Mouse (Mus musculus): ENCODE measurements around the gene Zmym6. TPM values are rescaled to one million over a fixed set of nuclear protein-coding genes. Genes with fewer than 3 reads are reported as not detected.

Zmym6 gene
- total and polyA plus RNA-seq, 3 experiments, result 4.9 to 11.9 (median 9.0) TPM

GRCm38 (mm10) chr4:127169346-127170221 is 92.4 kb downstream of the Zmym6 start:
- Histone ChIP-seq H3K9ac (ENCODE audit: low read depth, low read length) (peak overlapping the region; percentile 35; the same call in 1 of the 2 replicates), H3K4me1 (ENCODE audit: control insufficient read depth, insufficient read depth, low read length) (peaks cover 2% of the 10 kb centered on the region; the same call in 1 of the 2 replicates), H3K27ac (no peak overlapping the region), H3K79me2 (replicated peaks; ENCODE audit: control insufficient read depth, insufficient read depth, low read length) (no peaks in the 10 kb centered on the region), H3K27me3 (ENCODE audit: control insufficient read depth, insufficient read depth, low read length) (peaks cover 11% of the 10 kb centered on the region), H3K4me3 (peak overlapping the region; percentile 52), H3K36me3 (ENCODE audit: control insufficient read depth, insufficient read depth, low read length) (no peaks in the 10 kb centered on the region)
- no peak for TF ChIP-seq EP300 (IDR thresholded peaks at IDR 0.05; ENCODE audit: insufficient read depth, low read depth, low read length)
- TF ChIP-seq CTCF (IDR thresholded peaks at IDR 0.05), result no peak
- no peak for TF ChIP-seq POLR2A (IDR thresholded peaks at IDR 0.05; ENCODE audit: insufficient read depth, low read depth, low read length)
- peak; percentile 7 to 25 for DNase-seq
- WGBS, result 4% methylated on average over 50 of the region's 51 CpGs
- intact Hi-C loops (cut with DNase I), result no loop called here

DNA sequence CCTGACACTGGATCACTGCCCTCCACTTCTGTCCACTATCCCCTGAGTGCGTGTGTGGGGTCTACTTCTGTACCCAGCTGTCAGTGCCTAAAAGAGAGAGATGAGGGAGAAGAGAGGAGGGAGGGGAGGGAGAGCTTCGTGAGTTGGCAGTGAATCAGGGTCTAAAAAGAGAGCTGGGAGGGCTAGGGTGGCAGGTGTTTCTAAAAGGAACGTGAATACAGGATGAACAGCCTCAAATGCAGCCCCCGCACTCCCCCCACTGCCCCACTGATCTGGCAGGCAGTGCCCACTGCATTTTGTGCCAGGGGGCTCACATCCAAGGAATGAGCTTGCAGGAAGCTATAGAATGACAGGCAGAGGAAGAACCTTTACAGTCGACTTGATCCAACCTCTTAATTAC is 93.7 kb downstream of the Zmym6 start:
- no peaks in the 10 kb centered on the region for H3K79me2 ChIP-seq (replicated peaks; ENCODE audit: control insufficient read depth, insufficient read depth, low read length)
- no peak for TF ChIP-seq CTCF (IDR thresholded peaks at IDR 0.05)
- TF ChIP-seq EP300 (IDR thresholded peaks at IDR 0.05; ENCODE audit: insufficient read depth, low read depth, low read length), result no peak
- no peak for TF ChIP-seq POLR2A (IDR thresholded peaks at IDR 0.05; ENCODE audit: insufficient read depth, low read depth, low read length)
- H3K4me1 ChIP-seq (ENCODE audit: control insufficient read depth, insufficient read depth, low read length), result peaks cover 2% of the 10 kb centered on the region; the same call in 1 of the 2 replicates
- DNase-seq, result no peak
- H3K36me3 ChIP-seq (ENCODE audit: control insufficient read depth, insufficient read depth, low read length), result no peaks in the 10 kb centered on the region
- peaks cover 11% of the 10 kb centered on the region for H3K27me3 ChIP-seq (ENCODE audit: control insufficient read depth, insufficient read depth, low read length)
- intact Hi-C loops (cut with DNase I), result no loop called here
- H3K4me3 ChIP-seq, result no peak overlapping the region
- 37% methylated on average over 5 of the region's 5 CpGs for WGBS
- no peak overlapping the region for H3K27ac ChIP-seq
- no peak overlapping the region for H3K9ac ChIP-seq (ENCODE audit: low read depth, low read length)

DNA sequence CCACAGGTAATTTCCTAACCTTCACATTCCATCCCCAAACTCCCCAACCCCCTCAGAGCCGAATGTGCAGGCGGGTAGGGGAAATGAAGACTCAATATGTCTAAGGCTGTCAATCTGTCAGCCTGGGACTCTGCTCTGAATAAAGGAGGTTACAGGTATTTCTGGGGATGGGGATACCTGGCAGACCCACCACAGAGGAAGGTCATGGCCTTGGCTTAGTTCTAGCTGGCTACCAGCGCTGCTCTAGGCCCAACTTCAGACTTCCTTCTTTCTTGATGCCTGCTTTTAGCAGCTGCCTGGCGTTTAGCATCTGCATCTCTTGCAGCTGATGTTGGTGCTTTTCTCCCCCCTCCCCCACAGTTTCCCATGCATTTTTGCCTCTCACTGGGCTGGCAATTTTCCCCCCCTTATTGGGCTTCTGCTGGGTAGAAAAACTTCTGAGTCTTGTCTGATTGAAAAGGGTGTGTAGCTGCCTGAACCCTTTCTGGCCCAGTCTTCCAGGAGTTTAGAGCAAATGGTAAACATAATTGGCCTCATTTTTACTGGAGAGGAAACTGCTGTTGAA is 94.2 kb downstream of the Zmym6 start:
- Histone ChIP-seq H3K79me2 (replicated peaks; ENCODE audit: control insufficient read depth, insufficient read depth, low read length) (no peaks in the 10 kb centered on the region), H3K4me3 (no peak overlapping the region), H3K27ac (no peak overlapping the region), H3K27me3 (ENCODE audit: control insufficient read depth, insufficient read depth, low read length) (peaks cover 11% of the 10 kb centered on the region), H3K36me3 (ENCODE audit: control insufficient read depth, insufficient read depth, low read length) (no peaks in the 10 kb centered on the region), H3K9ac (ENCODE audit: low read depth, low read length) (no peak overlapping the region), H3K4me1 (ENCODE audit: control insufficient read depth, insufficient read depth, low read length) (peaks cover 2% of the 10 kb centered on the region; the same call in 1 of the 2 replicates)
- WGBS, result 47% methylated on average over 4 of the region's 4 CpGs
- no peak for DNase-seq
- TF ChIP-seq EP300 (IDR thresholded peaks at IDR 0.05; ENCODE audit: insufficient read depth, low read depth, low read length) (no peak), POLR2A (IDR thresholded peaks at IDR 0.05; ENCODE audit: insufficient read depth, low read depth, low read length) (no peak), CTCF (IDR thresholded peaks at IDR 0.05) (no peak)
- intact Hi-C loops (cut with DNase I), result no loop called here

- H3K79me2 ChIP-seq (replicated peaks; ENCODE audit: control insufficient read depth, insufficient read depth, low read length), result no peaks in the 10 kb centered on the region
- H3K4me1 ChIP-seq (ENCODE audit: control insufficient read depth, insufficient read depth, low read length), result peaks cover 2% of the 10 kb centered on the region; the same call in 1 of the 2 replicates
- H3K27ac ChIP-seq, result no peak overlapping the region
- no peak for TF ChIP-seq CTCF (IDR thresholded peaks at IDR 0.05)
- no peak for TF ChIP-seq EP300 (IDR thresholded peaks at IDR 0.05; ENCODE audit: insufficient read depth, low read depth, low read length)
- TF ChIP-seq POLR2A (IDR thresholded peaks at IDR 0.05; ENCODE audit: insufficient read depth, low read depth, low read length), result no peak
- 24% methylated on average over 7 of the region's 7 CpGs for WGBS
- no peak for DNase-seq
- no peak overlapping the region for H3K4me3 ChIP-seq
- intact Hi-C loops (cut with DNase I), result no loop called here
- no peak overlapping the region for H3K9ac ChIP-seq (ENCODE audit: low read depth, low read length)
- peaks cover 9% of the 10 kb centered on the region for H3K27me3 ChIP-seq (ENCODE audit: control insufficient read depth, insufficient read depth, low read length)
- H3K36me3 ChIP-seq (ENCODE audit: control insufficient read depth, insufficient read depth, low read length), result no peaks in the 10 kb centered on the region
These were observed 94.9 kb downstream of the Zmym6 start for GRCm38 (mm10) chr4:127172119-127172518.

GRCm38 (mm10) chr4:127172614-127173013 is 95.4 kb downstream of the Zmym6 start:
- Histone ChIP-seq H3K4me1 (ENCODE audit: control insufficient read depth, insufficient read depth, low read length) (peaks cover 2% of the 10 kb centered on the region; the same call in 1 of the 2 replicates), H3K4me3 (no peak overlapping the region), H3K79me2 (replicated peaks; ENCODE audit: control insufficient read depth, insufficient read depth, low read length) (no peaks in the 10 kb centered on the region), H3K9ac (ENCODE audit: low read depth, low read length) (no peak overlapping the region), H3K36me3 (ENCODE audit: control insufficient read depth, insufficient read depth, low read length) (no peaks in the 10 kb centered on the region), H3K27me3 (ENCODE audit: control insufficient read depth, insufficient read depth, low read length) (peaks cover 9% of the 10 kb centered on the region), H3K27ac (no peak overlapping the region)
- 58% methylated on average over 4 of the region's 4 CpGs for WGBS
- no peak for DNase-seq
- intact Hi-C loops (cut with DNase I), result no loop called here
- TF ChIP-seq EP300 (IDR thresholded peaks at IDR 0.05; ENCODE audit: insufficient read depth, low read depth, low read length) (no peak), POLR2A (IDR thresholded peaks at IDR 0.05; ENCODE audit: insufficient read depth, low read depth, low read length) (no peak), CTCF (IDR thresholded peaks at IDR 0.05) (no peak)

- intact Hi-C loops (cut with DNase I), result no loop called here
These were observed 96.3 kb downstream of the Zmym6 start for GRCm38 (mm10) chr4:127173461-127173860.

More at GRCm38 (mm10) chr4:127173461-127173860, 96.3 kb downstream of the Zmym6 start:
- peaks cover 2% of the 10 kb centered on the region; the same call in 1 of the 2 replicates for H3K4me1 ChIP-seq (ENCODE audit: control insufficient read depth, insufficient read depth, low read length)
- no peaks in the 10 kb centered on the region for H3K79me2 ChIP-seq (replicated peaks; ENCODE audit: control insufficient read depth, insufficient read depth, low read length)
- under 1% methylated on average over 8 of the region's 8 CpGs for WGBS
- DNase-seq, result peak; percentile 31 to 52
- H3K4me3 ChIP-seq, result no peak overlapping the region
- no peak overlapping the region for H3K27ac ChIP-seq
- H3K36me3 ChIP-seq (ENCODE audit: control insufficient read depth, insufficient read depth, low read length), result no peaks in the 10 kb centered on the region
- TF ChIP-seq CTCF (IDR thresholded peaks at IDR 0.05) (no peak), EP300 (IDR thresholded peaks at IDR 0.05; ENCODE audit: insufficient read depth, low read depth, low read length) (no peak), POLR2A (IDR thresholded peaks at IDR 0.05; ENCODE audit: insufficient read depth, low read depth, low read length) (no peak)
- peaks cover 8% of the 10 kb centered on the region for H3K27me3 ChIP-seq (ENCODE audit: control insufficient read depth, insufficient read depth, low read length)
- H3K9ac ChIP-seq (ENCODE audit: low read depth, low read length), result no peak overlapping the region

Other genes starting within 250 kb of the Zmym6 start
- gene Zmym4, start 109.2 kb upstream of the Zmym6 start, total RNA-seq (2021), result 10 to 100 TPM; 20.2 to 22.6 TPM
- gene Zmym4, start 109.2 kb upstream of the Zmym6 start, polyA plus RNA-seq (2012; rRNA removed), result 3.5 and 7.3 TPM in 2 replicates
- gene Sfpq, start 56.1 kb upstream of the Zmym6 start, total RNA-seq (2021), result 10 to 100 TPM; 72.2 to 75.5 TPM
- 16.7 and 32.7 TPM in 2 replicates for gene Sfpq, start 56.1 kb upstream of the Zmym6 start, polyA plus RNA-seq (2012; rRNA removed)
- 1 to 10 TPM; 4.1 to 5.6 TPM for gene Zmym1, start 16.2 kb upstream of the Zmym6 start, total RNA-seq (2021)
- gene Zmym1, start 16.2 kb upstream of the Zmym6 start, polyA plus RNA-seq (2012; rRNA removed), result 2.4 and 2.7 TPM in 2 replicates
- gene Tmem35b, start 46.3 kb downstream of the Zmym6 start, total RNA-seq (2021), result 1 to 10 TPM; 1.4 to 2.0 TPM
- gene Tmem35b, start 46.3 kb downstream of the Zmym6 start, polyA plus RNA-seq (2012; rRNA removed), result 5.6 TPM in 2 replicates
- gene Dlgap3, start 91.8 kb downstream of the Zmym6 start, total RNA-seq (2021), result under 1 TPM; 0.20 to 0.21 TPM
- 0.09 and 0.21 TPM in 2 replicates for gene Dlgap3, start 91.8 kb downstream of the Zmym6 start, polyA plus RNA-seq (2012; rRNA removed)
- gene Smim12, start 166.4 kb downstream of the Zmym6 start, total RNA-seq (2021), result 10 to 100 TPM; 50.3 to 51.6 TPM
- gene Smim12, start 166.4 kb downstream of the Zmym6 start, polyA plus RNA-seq (2012; rRNA removed), result 43.3 and 47.7 TPM in 2 replicates
- 10 to 100 TPM; 12.2 to 12.4 TPM for gene Gja4, start 236.7 kb downstream of the Zmym6 start, total RNA-seq (2021)
- gene Gja4, start 236.7 kb downstream of the Zmym6 start, polyA plus RNA-seq (2012; rRNA removed), result 25.1 and 28.7 TPM in 2 replicates